Mouse (Mus musculus) left cerebral cortex, postnatal 10 days (tissue): ENCODE data around the gene Rbm34. TPM values are rescaled to one million over a fixed set of nuclear protein-coding genes. Genes with fewer than 3 reads are reported as not detected.
A peak's percentile ranks its signal among the peaks of the same experiment; 100 is the strongest.
"Not testable (repeated sequence)": the region's sequence is repeated elsewhere in the genome, so short reads cannot be mapped to it uniquely, and the experiment has no call there.

Source experiments
- DNase-seq, 2 experiments: peaks; one replicate each; pipeline ENCODE4 v3.0.0; 2021 to 2022; ENCODE audit warnings: low spot score in 2 of 2, mixed read lengths in 1 of 2; ENCODE audit errors: extremely low spot score in 1 of 2
- intact Hi-C: fragments of 180-260 bp; cut with DNase I; formaldehyde crosslinking; loops from one replicate; pipeline ENCODE4 v1.15.1; 2025
- total RNA-seq, 2 experiments: library from RNA; stranded (reverse); gene quantifications; 2 replicates each; pipeline ENCODE4 v1.2.3; 2021

Gene Rbm34
- total RNA-seq = 10 to 100 TPM; 17.4 to 18.2 TPM

DNA sequence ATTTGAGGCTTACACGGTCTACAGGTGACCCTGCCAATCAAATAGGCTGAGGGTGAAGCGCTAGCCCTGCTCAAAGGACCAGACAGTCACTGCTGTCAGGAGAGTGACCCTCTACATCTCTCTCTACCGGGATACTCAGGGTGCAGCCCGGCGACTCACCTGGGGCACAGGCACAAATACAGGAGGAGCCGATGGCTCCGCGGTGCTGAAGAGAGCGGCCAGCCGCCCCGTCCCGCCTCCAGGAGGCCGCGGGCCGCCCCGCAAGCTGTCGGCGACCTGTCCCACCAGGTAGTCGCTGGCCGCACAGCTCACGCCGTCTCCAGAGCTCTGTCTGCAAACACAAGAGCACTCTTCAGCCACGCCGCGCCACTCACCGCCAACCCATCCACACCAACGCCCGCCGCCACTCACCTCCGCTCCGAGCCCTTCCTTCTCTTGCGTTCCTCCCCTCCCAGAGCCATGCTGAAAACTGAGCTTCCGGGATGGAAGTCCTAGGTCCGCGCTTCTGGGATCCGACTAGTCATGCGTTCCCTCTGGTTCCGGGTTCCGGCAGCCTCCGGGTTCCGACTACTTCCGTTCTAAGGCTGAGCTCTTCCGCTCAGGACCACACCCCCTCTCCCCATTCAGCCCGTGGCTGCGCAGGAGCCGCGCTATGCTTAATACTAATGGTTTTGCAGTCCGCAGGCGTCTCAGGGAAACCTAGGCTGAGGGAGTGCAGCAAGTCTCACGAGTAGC, at the start of gene Rbm34:
Gene Rbm34, minus strand, starts transcription at position 493 of the 735 bp plus-strand sequence.
- DNase-seq = peak; percentile 92 to 93
- intact Hi-C loops = loop anchor here (5.0 kb wide), 1 partner anchor 33 kb away; no protein-coding TSS in a partner anchor

DNA sequence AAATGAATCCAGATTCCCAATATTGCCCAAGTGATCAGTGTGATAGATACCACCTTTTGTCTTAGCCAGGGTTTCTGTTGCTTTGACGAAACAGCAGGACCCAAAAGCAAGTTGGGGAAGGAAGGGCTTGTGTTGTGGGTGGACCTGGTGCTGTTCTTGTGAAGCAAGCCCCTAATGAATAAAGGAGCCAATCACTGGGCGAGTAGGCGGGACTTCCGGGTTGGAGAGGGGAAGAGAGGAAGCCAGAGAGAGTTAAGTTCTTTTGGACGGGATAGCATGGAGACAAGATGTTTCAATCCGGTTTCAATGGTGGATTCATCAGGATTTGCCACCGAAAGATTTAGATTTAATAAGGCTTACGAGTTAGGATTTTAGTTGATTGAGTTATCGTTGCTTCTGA, 40.8 kb upstream of the Rbm34 start:
- intact Hi-C loops = no loop called here
- DNase-seq = no peak

DNA sequence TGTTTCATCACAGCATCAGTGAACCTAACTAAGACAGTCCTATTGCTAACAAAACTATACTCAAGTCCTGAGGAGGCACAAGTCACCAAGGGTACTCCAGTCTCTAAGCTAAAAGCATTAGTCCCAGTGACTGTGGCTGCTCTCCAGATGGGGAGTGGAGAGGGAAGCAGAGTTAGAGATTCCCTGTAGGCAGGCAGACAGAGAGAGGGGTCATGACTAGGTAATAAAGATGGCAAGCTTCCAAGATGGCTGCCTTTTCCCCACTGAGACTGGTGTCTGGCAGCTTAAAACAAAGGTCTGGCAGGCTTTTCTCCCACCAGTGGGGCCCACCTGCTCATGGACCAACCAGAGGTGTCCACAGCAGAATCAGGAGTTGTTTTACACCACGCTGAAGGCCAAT, 23.6 kb upstream of the Rbm34 start:
- DNase-seq = no peak
- intact Hi-C loops = no loop called here

DNA sequence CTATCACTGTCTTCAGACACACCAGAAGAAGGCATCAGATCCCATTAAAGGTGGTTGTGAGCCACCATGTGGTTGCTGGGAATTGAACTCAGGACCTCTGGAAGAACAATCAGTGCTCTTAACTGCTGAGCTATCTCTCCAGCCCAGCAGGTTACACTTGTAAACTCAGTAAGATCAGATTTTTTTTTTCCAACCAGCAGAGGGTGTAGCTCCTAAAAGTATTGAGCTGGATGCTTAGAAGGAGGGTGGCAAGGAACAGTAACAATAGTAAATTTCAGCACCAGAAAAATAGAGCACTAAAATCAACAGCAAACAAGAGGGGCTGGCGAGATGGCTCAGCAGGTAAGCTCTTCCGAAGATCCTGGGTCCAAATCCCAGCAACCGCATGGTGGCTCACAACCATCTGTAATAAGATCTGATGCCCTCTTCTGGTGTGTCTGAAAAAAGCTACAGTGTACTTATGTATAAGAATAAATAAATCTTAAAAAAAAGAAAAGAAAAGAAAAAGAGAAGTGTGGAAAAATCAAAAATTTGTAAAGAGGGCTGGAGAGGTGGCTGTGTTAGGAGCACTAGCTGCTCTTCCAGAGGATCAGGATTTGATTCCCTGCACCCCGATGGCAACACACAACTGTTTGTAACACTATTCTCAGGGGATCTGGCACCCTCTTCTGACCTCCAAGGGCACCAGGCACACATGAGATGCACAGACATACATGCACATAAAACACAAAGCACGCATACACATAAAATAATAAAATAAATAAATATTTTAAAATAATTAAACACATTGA, 18.7 kb upstream of the Rbm34 start:
- no peak for DNase-seq
- intact Hi-C loops = loop anchor here (2.0 kb wide), 1 partner anchor 189 kb away; no protein-coding TSS in a partner anchor

DNA sequence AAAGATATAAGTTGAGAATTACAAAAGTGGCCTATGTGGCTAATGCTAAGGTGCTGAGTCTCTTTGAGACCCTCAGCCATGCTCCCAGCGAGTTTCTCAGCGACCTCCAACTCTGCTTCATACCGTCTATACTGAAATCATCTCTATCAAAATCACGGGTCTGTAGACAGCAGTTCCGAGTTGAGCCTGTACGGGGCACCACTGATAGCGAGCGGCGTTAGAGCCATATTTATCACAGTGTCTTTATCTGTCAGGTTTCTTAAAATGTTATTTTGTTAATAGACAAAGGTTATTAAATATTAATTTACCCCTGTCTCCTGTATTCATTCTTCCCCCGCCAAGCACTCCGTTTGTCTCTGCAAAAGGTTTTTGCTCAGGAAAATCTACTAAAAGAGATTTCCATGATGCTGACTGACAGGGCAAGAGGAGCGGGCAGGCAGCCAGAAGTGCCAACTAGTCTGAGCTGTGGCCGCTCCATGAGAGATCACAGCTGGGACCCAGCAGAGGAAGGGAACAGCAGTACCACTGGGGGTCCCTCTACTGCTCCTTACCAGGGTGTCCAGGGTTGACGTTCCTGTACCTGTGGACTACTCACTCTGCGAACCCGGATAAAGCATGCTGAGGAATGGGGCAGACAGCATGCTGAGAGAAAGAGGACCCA, 17.6 kb upstream of the Rbm34 start:
- no peak for DNase-seq
- intact Hi-C loops = loop anchor here (2.0 kb wide), 1 partner anchor 190 kb away; no protein-coding TSS in a partner anchor

DNA sequence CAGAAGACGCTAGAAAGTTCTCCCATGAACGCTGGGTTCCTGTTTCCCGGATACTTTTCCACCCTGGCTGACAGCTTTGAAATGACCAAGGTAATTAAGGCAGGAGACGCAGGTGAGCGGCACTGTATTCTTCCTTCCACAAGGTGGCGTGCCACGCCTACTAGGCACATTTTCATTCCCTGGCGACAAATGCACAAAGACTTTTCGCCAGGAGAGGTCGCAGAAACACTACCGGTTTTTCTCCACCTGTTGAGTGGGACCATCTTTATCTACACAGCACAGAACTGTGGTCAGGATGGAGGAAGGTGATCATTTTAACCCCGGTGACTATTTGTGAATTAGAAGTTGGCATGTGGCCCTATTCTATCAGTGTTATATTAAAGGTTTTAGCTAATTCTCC, 15.6 kb upstream of the Rbm34 start:
- peak; percentile 66 to 81 for DNase-seq
- intact Hi-C loops = loop anchor here (1.0 kb wide), 1 partner anchor 153 kb away; no protein-coding TSS in a partner anchor

DNA sequence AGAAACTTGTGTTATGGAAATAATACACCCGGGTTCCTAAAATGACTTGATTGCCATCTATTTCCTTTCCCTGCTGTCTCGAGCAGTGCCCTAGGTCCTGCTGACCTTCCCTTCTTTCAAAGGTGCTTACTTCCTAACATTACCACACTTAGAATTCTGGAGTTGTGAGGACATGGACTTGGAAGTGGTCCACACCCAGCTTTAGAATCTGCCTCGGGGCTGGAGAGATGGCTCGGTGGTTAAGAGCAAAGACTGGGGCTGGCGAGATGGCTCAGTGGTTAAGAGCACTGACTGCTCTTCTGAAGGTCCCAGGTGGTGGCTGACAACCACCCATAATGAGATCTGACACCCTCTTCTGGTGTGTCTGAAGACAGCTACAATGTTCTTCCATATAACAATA, 9.2 kb upstream of the Rbm34 start:
- no peak for DNase-seq
- intact Hi-C loops = no loop called here

DNA sequence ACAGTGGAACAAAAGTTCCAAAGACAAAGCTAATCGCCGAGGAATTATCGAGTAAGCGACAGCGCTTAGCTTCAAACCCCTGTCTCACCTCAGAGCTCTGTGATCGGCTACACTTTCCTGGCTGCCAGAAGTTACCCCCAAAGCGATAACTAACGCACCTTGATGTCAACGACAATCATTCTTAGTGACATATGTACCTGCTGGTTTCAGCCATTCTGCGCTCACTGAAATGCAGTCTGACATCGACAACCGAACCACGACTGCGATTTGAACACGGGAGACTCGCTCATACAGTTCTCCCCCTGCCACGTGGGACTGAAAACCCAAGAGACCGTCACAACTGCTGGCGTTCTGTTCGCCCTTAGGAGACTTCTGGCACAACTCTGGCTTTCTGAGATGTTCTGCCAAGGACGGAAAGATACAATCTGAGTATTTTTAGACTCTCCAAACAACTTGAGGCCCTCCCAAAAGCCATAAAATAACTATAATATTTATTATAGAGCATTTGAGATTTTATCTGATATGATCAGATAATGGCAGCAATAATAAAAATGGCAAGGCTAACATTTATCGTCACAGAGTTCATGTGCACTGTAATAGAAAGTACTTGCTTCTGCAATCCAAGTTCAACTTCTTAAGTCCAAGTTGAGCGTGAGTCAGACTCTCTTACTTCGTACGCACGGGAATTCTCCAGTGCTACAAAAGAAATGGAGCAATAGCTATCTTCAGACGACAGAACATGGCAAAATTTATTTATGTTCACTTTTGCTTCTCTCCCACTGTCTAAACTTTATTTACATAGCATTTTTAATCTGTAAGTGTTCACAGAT, 8.4 kb upstream of the Rbm34 start:
- intact Hi-C loops = loop anchor here (5.0 kb wide), 1 partner anchor 482 kb away; no protein-coding TSS in a partner anchor
- DNase-seq = no peak

DNA sequence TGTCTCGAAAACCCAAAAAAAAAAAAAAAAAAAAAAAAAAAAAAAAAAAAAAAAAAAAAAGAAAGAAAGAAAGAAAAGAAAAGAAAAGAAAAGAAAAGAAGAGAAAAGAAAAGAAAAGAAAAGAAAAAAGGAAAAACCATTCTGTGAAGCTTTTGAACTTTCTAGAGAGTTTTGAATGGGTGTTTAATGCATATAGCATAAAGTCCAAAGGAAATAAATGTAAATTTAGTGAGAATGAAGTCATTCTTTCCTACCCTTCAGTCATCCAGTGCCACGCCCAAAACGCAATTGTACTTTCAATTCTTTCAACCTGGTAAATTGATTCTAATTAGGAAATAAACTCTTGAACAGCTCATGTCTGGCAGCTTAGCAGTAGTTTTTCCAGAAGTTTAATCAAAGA, 7.7 kb upstream of the Rbm34 start:
- DNase-seq = not testable (repeated sequence)
- intact Hi-C loops = loop anchor here (5.0 kb wide), 1 partner anchor 481 kb away; no protein-coding TSS in a partner anchor

DNA sequence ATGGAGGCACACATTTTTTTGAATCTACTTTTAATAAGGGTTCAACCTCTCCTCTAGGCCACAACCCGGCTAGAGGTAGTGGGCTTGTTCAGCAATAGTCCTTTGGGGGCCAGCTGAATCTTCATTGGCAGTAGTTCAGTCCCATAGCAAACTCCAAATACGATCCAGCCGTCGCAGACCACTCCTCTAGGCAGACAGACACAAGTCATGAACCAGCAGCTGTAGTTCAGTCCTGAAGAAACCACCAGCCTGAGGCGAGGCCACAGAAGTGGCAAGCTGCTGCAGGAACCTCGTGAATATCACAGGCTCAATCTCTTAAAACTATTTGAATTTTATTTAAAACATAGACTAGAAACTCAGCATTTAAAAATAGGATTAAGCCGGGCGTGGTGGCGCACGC, 7.2 kb upstream of the Rbm34 start:
- no peak for DNase-seq
- intact Hi-C loops = loop anchor here (5.0 kb wide), 1 partner anchor 481 kb away; no protein-coding TSS in a partner anchor

DNA sequence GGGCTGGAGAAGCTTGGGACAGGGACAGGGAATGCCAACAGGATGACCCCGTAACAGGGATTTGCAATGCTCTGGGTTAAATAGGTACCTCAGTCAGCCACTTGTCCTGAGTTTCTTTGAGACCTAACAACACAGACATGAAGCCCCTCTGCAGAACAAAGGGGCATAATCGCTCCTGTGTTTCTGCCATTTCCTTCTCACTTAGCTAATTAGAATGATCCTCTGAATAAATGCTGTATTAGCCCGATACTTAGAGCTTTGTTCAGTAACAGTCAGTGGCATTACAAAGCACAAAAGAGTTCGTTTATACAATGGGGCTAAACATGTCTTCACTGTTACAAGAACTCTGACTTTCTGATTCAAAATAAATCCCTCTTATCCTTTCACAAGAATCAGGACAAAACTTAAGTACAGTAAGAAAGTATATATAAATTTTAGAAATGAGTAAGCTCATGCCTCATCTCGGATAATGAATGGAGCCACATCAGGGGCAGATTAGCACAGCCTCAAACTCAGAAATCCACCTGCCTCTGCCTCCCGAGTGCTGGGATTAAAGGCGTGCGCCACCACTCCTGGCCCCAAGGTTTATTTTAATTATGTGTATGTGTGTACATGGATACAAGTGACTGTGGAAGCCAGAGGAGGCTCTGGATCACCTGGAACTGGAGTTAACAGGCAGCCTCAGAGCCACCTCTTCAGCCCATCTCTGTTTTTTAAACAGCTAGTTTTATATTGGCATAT, 5.9 kb upstream of the Rbm34 start:
- intact Hi-C loops = loop anchor here (5.0 kb wide), 1 partner anchor 479 kb away; no protein-coding TSS in a partner anchor

DNA sequence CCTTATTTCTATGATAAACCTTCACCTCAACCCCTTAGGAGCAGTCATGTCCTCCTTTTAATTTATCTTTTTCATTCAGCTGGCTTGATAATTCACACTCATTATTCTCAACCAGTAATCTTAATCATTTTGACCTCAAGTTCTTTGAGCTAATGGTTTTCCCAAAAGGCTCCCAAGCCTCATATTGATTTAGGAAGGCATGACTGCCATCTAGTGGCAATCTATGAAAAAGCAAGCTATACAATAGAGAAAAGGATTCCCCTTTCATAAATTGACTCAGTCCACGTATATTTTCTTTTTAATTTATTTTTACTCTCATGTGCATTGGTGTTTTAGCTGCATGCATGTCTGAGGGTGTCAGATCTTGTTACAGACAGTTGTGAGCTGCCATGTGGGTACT, 4.8 kb upstream of the Rbm34 start:
- peak in 1 of 2 experiments; percentile 37 for DNase-seq

More for the DNA sequence above, 5.9 kb upstream of the Rbm34 start:
- DNase-seq = no peak

DNA sequence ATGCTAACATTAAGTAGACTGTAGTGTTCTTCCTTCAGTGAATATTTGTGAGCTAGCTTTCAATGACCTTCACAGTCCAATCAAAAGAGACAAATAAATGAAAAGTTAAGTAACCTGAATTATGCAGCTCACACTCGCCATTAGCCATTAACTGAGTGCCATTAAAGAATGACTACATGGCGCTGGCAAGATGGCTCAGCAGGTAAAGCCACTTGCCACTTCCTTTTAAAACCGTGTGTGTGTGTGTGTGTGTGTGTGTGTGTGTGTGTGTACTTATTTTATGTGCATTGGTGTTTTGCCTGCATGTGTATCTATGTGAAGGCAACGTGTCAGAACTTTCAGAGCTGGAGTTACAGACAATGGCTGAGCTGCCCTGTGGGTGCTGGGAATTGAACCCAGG, 3.6 kb upstream of the Rbm34 start:
- intact Hi-C loops = loop anchor here (5.0 kb wide), 1 partner anchor 37 kb away; no protein-coding TSS in a partner anchor

More for the DNA sequence above, 4.8 kb upstream of the Rbm34 start:
- intact Hi-C loops = loop anchor here (5.0 kb wide), 1 partner anchor 478 kb away; no protein-coding TSS in a partner anchor

DNA sequence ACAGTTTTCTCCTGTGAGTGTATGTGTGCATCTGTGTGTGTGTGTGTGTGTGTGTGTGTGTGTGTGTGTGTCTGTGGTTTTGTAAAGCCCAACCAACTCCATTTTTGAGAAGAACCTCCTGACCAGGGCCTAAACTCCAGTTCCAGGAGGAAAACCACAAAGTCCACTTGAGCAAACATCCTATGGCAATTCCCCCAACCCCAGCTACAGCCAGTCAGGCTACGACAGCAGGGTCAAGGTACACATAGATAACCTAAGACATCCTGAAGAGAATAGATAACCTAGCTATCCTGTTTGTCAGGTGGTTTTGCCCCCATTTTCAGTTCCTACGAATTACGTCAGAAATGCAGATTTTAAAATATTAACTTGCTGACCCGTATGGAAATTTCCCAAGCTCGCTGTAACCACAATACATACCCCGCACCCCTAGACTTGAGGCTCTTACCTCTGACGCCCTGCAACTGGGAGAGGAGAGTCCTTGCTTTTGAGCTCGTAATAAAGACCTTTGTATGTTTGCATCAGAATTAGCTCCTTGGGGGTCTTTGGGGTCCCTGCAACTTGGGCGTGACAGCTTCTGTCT, 2.9 kb upstream of the Rbm34 start:
- intact Hi-C loops = loop anchor here (5.0 kb wide), 1 partner anchor 36 kb away; no protein-coding TSS in a partner anchor
- no peak for DNase-seq

More for the DNA sequence above, 3.6 kb upstream of the Rbm34 start:
- no peak for DNase-seq

DNA sequence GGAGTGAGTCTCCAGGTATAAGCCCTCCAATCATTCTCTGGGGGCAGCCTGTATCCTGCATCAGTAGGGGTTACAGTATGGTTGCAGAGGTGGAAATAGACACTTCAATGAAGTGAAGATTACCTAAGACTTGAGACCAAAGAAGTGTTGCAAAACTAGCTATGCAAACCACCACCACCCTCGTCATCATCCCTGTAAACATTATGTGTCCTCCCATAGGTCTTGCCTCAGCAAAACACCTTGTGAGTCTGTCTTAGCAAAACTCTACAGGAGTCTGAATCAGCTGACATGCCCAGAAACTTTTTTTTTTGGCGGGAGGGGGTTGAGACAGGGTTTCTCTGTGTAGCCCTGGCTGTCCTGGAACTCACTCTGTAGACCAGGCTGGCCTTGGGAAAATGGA, 1.8 kb upstream of the Rbm34 start:
- no peak for DNase-seq
- intact Hi-C loops = loop anchor here (5.0 kb wide), 1 partner anchor 35 kb away; no protein-coding TSS in a partner anchor

DNA sequence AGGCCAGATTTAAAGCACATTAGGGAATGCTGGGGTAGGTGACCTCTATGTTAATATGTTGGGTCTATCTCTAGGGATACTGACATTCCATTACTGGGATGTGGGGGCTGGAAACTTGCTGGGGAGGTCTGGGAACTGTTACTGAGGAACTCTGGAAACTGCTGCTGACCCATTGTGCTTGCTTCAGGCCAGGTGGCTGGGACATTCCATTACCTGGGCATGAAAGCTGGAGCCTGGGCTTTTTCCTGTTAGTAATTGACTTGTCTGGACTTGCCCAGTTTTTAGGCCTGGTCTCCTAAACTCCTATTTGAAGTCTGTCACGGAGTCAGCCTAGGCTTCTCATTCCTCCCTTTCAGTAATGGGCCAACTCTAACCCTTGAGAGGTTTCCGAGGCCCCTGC, 1.2 kb upstream of the Rbm34 start:
- intact Hi-C loops = loop anchor here (5.0 kb wide), 1 partner anchor 35 kb away; no protein-coding TSS in a partner anchor
- no peak for DNase-seq

DNA sequence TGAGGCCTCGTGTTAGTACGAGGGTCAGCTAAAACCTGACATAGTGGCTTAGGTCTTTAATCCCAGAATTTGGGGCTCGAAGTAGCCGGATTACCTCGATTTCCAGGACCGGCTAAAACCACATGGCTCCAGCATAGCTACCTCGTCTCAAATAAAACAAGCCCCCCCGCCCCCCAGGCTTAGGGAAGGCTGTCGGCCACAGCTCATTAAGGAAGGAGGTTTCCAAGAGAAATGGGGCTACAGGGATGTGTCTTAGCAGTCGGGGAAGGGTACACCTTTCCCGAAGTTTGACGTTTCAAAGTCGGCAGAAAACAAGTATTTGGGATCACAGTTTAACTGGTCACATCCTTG, 418 bp upstream of the Rbm34 start:
- DNase-seq = no peak
- intact Hi-C loops = loop anchor here (5.0 kb wide), 1 partner anchor 34 kb away; no protein-coding TSS in a partner anchor
